Mouse (Mus musculus) Patski (cell line): ENCODE measurements at regions not wholly inside any gene's neighbourhood (a gene's known extent, or its start where the extent isn't known, plus 50 kb on each side); places are given as distances from the start of the nearest gene placed in this dataset.

Source experiments
- ATAC-seq: fragments of 100-300 bp; one replicate; pipeline ENCODE4 v1.8.0; 2021
- CTCF ChIA-PET: fragments of 350-600 bp; sonication (Branson Sonifier 250); formaldehyde crosslinking; loops from one replicate; lab custom pipeline; 2022; ENCODE audit warnings: inconsistent platforms; lab: Charles Lee
- POLR2A ChIA-PET: fragments of 350-600 bp; sonication (Branson Sonifier 250); formaldehyde crosslinking; loops from one replicate; lab custom pipeline; 2022; ENCODE audit warnings: antibody characterized with exemption, inconsistent platforms; lab: Charles Lee
- DNase-seq: peaks from one replicate; pipeline ENCODE4 v3.0.0-alpha.2; 2011; ENCODE audit warnings: low read depth, low spot score
- H3K27me3 ChIP-seq: fragments of 371-371 bp; one replicate; pipeline ENCODE4 v1.5.1; 2021
- CTCF ChIP-seq: fragments of 100-300 bp; IDR thresholded peaks from one replicate; pipeline ENCODE4 v1.5.1; 2021
- in situ Hi-C: fragments of 300-500 bp; cut with MboI; formaldehyde crosslinking; loops from 3 replicates; pipeline ENCODE4 v1.11.1; 2018; ENCODE audit warnings: low pct_unique_long_range_greater_than_20kb, mixed read lengths

DNA sequence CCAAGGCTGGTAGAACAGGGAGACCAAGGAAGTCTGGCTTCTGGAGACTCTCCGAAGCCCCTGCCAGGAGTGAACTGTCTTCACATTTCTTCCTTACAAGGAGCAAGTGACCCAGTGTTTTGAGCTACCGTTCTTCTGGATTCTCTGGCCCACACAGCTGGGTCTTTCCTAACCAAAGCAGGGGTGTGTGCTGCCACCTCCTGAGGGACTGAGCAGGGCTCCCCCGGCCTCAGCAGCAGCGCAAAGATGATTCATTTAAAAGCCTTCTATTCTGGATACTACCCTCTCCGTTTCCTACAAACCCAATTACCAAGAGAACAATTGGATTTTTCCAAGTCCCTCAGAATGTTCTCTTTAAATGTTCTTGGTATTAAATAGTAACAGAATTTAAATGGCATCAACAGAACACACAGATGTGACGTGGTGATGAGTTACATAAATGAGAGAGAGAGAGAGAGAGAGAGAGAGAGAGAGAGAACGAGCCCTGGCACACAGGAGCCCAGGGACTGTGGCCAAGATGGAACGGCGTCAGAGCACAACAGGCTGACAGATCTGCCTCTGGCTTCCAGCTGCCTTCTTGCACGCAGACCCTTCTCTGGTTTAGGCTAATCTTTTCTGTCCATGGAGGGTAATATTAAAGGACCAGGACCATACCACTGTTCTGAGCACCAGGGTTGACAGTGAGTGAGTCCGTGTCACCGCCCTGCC, 191.6 kb downstream of the Agtpbp1 start:
- in situ Hi-C loops, result no loop called here
- ChIA-PET CTCF (no interaction called here), POLR2A (no interaction called here)
- no peak for DNase-seq
- H3K27me3 ChIP-seq, result peaks cover 15% of the 10 kb centered on the region
- no peak for TF ChIP-seq CTCF
- no peak for ATAC-seq

DNA sequence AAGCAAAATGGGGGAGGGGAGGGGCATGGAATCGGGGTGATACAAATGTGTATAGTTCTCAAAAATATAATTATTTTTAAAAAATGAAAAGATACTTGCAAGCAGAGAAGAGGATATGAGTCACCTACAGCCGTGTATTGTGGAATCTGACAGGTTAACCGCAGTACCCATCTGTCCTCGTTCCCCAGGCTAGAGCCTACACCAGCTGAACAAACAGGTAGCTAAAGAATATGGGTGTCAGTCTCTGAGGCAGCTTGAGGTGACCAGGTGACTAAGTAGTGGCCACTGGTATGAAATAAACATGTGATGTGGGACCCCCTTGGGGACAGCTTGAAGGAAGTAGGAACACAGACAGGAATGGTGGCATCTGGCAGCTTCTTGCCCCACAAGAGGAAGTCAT, 192.2 kb downstream of the Agtpbp1 start:
- peaks cover 10% of the 10 kb centered on the region for H3K27me3 ChIP-seq
- in situ Hi-C loops, result no loop called here
- CTCF ChIA-PET, result no interaction called here
- ATAC-seq (no peak), DNase-seq (no peak)
- no peak for TF ChIP-seq CTCF
- POLR2A ChIA-PET, result no interaction called here

DNA sequence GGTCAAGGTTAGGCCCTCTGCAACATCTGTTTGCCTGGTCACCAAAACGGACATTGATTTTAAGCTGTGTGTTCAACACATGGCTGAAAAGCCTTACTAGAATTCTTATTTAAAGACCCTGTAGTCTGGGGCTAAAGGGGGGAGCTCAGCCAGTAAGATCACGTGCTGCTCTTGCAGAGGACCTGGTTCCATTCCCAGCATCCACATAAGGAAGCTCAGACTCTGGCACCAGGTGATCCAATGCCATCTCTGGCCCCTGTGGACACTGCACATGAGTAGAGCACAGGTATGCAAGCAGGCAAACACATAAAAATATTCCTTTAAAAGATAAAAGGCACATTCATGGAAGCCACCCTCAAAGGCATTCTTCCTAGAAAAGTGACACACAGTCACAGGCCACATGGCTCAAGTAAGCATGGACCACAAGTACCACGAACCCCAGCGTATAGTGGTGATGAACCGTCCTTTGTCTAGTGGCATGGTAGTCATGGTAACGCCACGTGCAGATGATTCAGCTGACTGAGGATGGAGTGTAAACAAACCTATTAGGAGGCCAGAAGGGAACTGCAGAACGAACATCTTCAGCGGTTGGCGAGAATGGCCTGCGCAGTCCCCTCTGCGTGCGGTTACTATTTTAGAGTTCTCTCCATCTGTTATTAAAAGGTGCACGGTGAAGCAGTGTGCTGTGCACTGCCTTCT, 197.3 kb downstream of the Agtpbp1 start:
- peaks cover 9% of the 10 kb centered on the region for H3K27me3 ChIP-seq
- ChIA-PET CTCF (no interaction called here), POLR2A (no interaction called here)
- TF ChIP-seq CTCF, result no peak
- in situ Hi-C loops, result no loop called here
- ATAC-seq, result no peak
- DNase-seq, result no peak

DNA sequence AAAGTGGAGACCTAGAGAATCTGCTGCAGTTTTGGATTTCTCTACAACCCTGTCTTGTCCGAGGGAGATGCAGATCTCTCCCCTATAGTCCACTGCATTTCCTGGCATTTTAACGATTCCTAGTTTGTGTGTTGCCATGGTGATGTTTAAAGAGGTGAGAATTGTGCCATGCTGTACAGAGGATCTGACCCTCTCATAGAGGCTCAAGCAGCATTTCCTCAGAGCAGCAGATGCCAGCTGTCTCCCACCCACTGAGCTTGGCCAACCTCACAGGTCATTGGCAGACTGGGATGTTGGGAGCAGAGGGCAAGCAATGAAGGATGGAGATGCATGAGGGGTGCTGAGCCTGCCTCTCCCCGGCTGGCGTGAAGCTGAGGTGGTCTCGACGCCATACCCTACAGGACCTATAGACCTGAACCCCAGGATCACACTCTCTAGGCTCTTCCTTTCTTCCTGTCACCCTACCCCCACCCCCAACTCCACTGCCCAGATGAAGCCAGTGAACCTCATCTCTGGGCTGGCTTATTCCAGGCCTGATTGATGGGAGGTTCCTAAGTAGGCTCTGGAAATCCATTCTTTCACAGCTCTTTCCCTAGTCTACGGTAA, 198.0 kb downstream of the Agtpbp1 start:
- peaks cover 9% of the 10 kb centered on the region for H3K27me3 ChIP-seq
- DNase-seq (no peak), ATAC-seq (no peak)
- POLR2A ChIA-PET, result no interaction called here
- in situ Hi-C loops, result no loop called here
- CTCF ChIA-PET, result no interaction called here
- no peak for TF ChIP-seq CTCF

DNA sequence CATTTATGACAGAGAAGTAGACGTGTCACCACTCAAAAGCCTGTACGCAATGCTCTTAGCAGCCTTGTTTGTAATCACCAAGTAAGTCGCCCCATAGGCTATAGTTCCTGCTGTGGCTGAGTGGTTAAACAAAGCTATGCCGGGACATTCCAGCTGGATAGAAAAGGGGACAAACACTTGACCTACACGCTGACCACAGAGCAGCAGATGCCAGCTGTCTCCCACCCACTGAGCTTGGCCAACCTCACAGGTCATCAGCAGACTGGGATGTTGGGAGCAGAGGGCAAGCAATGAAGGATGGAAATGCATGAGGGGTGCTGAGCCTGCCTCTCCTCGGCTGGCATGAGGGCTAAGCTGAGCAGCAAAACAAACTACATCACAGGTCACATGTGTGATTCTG, 199.2 kb downstream of the Agtpbp1 start:
- in situ Hi-C loops, result no loop called here
- no peak for ATAC-seq
- peaks cover 11% of the 10 kb centered on the region for H3K27me3 ChIP-seq
- no peak for DNase-seq
- no peak for TF ChIP-seq CTCF
- POLR2A ChIA-PET, result no interaction called here
- CTCF ChIA-PET, result interaction anchor here (0.6 kb wide), 1 partner anchor 26 kb away, joined by 3 read pairs; no protein-coding TSS in a partner anchor

DNA sequence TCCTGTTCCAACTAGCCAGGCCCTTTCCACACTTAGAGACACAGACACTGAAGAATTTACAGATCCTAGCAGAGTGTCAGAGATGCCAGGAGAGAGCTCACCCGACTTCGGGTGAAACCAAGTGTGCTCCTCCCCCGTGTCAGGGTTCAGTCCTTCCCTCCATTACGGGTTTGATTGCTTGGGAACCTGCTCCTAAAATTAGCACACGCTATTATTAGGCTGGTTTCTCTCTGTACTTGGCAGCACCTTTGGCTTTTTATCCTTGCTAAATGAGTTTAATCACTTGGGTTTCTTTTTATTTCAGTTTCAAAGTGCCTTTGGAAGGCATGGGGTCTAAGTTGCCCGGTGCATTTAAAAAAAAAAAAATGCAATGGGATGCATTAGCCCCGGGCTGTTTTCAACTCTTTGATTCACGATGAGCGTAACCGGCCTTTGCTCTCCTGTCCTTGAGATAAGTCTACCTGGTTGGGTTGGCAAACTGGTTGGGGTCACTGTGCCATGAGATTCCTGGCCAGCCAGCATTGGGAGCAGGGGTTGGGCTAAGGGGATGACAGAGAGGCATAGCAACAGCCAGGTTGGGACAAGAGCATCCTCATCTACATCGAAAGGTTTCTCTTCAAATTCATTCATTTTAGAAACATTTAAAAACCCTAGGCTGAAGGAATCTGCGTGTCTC, 214.7 kb downstream of the Agtpbp1 start:
- in situ Hi-C loops, result loop anchor here (25.0 kb wide), 1 partner anchor 733 kb away; no protein-coding TSS in a partner anchor
- POLR2A ChIA-PET, result no interaction called here
- peaks cover 7% of the 10 kb centered on the region for H3K27me3 ChIP-seq
- TF ChIP-seq CTCF, result no peak
- no peak for DNase-seq
- CTCF ChIA-PET, result interaction anchor here (0.6 kb wide), 1 partner anchor 520 kb away, joined by 3 read pairs; no protein-coding TSS in a partner anchor
- no peak for ATAC-seq

DNA sequence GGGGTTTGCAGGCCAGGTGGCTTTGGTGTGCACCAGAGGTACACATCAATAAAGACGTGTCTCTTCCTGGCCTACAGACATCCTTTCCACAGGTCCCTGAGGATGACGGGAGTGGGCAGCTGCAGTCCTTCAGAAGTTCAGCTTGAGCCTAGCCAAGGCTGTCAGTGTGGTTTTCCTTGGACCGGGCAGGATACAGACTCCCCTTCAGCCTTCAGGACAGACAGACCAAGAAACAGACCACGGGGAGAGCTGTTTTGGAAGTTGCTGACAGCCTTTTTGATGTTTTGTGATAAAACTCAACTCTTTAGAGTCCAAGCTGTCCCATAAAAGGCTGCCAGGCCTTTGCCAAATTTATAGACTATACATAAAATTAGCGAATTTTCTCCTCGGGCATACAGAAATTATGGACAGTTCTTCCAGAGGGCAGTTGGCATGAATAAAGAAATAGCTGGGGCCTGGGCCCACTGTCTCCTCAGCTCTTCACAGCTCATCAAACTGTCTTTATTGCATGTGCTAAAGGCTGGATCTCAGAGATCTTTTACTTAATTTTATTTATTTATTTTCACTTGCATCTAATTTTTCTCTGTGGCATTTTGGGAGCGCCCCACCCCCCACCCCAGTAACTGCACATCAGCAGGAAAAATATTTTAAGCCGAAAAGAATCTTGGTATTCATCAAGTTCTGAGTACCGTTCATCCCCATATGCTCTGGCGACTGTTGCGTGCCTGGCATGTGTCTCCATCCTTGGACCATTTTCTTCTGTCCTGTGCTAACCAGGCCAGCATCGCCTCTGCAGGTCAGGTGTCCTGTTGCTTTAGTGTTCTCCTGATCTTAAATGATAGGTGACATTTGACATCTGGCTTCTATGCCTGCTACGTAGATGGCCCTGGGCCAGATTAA, 216.2 kb downstream of the Agtpbp1 start:
- no peak for TF ChIP-seq CTCF
- ChIA-PET CTCF (no interaction called here), POLR2A (no interaction called here)
- DNase-seq (no peak), ATAC-seq (no peak)
- in situ Hi-C loops, result loop anchor here (25.0 kb wide), 1 partner anchor 731 kb away; no protein-coding TSS in a partner anchor
- H3K27me3 ChIP-seq, result peaks cover 14% of the 10 kb centered on the region

DNA sequence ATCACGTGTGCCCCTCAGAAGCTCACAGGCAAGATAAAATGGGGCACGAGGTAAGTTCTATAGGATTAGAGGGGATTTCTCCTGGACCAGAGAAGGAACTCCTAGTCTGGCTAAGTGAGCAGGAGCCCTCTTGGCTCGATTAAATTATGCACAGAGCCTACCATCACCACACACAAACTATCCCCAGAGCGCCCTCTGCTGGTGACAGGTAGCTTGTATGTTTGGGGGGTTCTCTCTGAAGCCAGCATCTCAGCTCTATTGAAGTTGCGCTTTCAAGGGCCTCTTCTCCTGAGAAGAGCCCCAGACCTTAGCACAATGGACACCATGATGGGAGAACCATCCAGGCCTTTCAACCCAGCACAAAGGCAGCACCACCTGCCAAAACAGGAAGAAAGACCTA, 219.6 kb downstream of the Agtpbp1 start:
- CTCF ChIA-PET, result interaction anchor here (0.6 to 1.2 kb wide), 3 partner anchors 8 to 221 kb away, joined by 3 to 5 read pairs (median 3); no protein-coding TSS in a partner anchor
- ATAC-seq (no peak), DNase-seq (no peak)
- H3K27me3 ChIP-seq, result peaks cover 10% of the 10 kb centered on the region
- TF ChIP-seq CTCF, result peak; percentile 73
- POLR2A ChIA-PET, result no interaction called here
- in situ Hi-C loops, result loop anchor here (25.0 kb wide), 1 partner anchor 728 kb away; no protein-coding TSS in a partner anchor

DNA sequence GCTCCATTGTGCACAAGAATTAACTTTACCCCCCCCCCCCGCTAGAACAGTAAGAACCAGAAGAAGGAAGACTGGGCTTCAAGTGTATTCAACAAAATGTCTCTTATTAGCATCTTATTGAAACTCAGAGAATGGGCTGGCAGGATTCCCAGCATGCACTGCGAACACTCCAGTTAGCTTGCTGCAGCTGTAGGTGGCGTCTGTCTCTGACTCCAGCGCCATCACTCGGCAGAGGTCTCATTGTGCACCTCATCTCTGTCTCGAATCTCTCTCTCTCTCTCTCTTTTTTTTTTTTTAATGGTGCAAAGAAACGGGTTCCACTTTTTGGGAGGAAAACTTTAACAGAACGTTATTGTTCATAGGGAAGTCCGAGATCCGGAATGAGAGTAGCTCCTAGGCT, 221.6 kb downstream of the Agtpbp1 start:
- no peak for TF ChIP-seq CTCF
- no peak for DNase-seq

DNA sequence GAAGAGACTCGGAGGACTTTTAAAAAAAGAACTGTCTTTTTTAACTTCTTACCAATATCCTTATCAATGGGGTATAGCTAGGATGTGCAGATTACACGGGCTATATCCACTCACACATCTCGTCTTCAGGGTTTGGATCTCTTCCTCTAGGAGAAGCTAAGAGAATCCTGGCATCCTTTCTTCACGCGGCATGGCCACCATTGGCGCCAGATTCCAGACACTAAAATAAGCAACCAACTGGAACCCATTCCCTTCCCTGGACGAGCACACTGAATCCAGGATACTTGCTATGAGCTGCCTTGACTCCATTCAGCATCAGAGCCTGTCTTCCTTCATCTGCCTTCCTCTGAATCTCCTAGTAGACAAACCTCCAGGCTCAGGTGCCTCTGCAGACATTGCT, 223.7 kb downstream of the Agtpbp1 start:
- DNase-seq (no peak), ATAC-seq (no peak)
- H3K27me3 ChIP-seq, result peaks cover 19% of the 10 kb centered on the region
- no peak for TF ChIP-seq CTCF
- in situ Hi-C loops, result loop anchor here (25.0 kb wide), 1 partner anchor 724 kb away; no protein-coding TSS in a partner anchor
- ChIA-PET POLR2A (interaction anchor here (0.6 kb wide), 1 partner anchor 12 kb away, joined by 4 read pairs; no protein-coding TSS in a partner anchor), CTCF (no interaction called here)

More for the DNA sequence above, 221.6 kb downstream of the Agtpbp1 start:
- peaks cover 11% of the 10 kb centered on the region for H3K27me3 ChIP-seq
- in situ Hi-C loops, result loop anchor here (25.0 kb wide), 1 partner anchor 726 kb away; no protein-coding TSS in a partner anchor
- ATAC-seq, result no peak
- ChIA-PET CTCF (no interaction called here), POLR2A (no interaction called here)
